Mouse (Mus musculus) naive thymus-derived CD4-positive, alpha-beta T cell, adult 2 months (primary cell): ENCODE measurements at regions not wholly inside any gene's neighbourhood (a gene's known extent, or its start where the extent isn't known, plus 50 kb on each side); places are given as distances from the start of the nearest gene placed in this dataset.
"Not testable (repeated sequence)": the region's sequence is repeated elsewhere in the genome, so short reads cannot be mapped to it uniquely, and the experiment has no call there.

Experiments
- DNase-seq: peaks from one replicate; pipeline ENCODE4 v3.0.0-alpha.2; 2011; ENCODE audit warnings: low read depth

DNA sequence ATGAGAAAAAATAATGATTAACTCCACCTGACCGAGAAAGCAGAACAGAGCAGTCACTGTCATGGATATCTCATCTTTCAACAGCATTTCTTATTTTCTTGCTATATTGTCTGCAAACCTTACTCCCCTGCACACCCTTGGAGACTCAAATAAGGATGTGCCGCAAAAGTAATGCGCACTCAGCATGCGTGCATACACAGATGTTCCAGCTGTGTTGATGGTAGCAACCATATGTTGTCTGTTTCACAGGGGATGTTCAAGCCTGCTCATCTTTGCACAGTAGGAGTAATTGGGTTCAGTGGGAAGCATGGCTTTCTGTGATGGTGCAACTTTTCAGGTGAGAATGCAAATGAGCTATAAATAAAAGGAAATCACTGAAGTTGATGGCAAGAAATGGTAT, 1182.9 kb upstream of the Manea start:
- no peak for DNase-seq

DNA sequence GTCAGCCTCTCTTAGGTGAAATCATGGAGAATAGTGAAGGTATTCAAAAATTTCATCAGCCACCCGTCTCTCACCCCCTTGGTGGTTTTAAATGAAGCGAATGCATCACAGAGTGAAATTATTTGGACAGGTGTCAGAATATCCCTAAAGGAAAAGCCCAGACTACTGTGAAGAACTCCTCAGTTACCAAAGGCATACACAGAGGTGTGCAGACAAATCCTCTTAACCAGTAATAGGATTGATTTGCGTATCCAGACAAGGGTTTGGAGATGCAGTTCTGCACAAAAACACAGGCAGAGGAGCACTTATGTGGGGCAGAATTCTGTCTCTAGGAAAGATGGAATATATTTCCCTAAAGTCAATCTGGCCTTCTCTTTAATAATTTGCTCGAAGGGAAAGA, 1173.6 kb upstream of the Manea start:
- no peak for DNase-seq

DNA sequence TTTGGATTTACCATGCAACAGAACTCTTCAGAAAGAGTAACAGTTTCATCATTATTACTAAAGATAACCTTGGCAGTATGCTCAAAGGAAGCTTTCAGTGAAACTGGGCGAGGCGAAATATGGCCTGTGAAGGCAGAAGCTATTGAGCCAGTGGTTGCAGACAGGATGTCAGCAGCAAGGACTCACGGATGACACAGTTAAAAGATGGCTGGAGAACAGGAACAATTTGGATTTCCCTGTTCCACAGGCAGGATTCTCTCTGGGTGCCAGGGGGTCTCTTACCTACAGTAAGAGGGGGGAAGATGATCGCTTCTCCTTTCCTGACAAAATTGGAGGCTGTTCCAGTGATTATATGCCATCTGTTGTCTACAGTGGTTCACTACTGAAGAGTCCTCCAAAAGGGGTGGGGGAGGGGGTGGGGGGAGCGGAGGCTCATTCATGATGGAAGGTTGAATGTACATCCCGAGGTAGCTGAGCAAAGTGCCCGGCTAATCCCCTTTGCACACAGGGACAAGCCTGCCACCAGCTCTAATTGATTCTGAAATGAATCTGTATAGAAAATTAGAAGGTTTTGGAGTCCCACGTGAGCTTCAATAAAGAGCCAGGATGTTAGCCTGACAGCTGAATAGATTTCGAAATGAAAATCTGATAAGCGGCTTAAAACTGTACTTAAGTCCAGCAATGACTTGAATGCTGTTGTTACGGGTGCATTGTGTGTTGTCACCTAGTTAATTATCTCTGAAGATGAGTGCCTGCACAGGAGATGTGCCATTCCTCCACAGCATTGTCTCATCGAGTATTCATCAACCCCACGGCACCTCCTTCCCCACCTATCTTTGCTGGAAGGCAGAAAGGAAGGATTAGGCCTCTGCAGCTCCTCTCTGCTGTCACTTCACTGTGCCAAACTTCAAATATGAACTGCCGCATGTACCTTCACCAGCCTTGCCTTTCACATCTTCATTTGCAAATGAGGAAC, 1158.4 kb upstream of the Manea start:
- no peak for DNase-seq

DNA sequence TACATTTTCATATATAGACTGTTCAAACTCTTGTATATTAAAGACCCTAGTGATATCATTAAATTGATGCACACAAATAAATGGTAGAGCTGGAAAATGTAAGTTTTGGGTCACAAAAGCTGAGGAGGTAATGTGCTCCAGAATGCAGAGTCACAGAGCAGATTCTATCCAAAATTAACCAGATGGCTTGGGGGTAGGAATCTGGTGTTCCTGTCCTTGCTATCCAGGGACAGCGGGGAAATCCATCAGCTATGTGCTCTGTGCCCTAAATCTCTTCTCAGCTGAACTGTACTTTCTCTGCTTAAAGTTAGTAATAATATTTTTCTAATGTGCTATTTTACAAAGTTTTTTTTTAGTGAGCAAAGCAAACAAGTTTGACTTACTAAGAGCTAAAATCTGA, 1151.2 kb upstream of the Manea start:
- DNase-seq = no peak

DNA sequence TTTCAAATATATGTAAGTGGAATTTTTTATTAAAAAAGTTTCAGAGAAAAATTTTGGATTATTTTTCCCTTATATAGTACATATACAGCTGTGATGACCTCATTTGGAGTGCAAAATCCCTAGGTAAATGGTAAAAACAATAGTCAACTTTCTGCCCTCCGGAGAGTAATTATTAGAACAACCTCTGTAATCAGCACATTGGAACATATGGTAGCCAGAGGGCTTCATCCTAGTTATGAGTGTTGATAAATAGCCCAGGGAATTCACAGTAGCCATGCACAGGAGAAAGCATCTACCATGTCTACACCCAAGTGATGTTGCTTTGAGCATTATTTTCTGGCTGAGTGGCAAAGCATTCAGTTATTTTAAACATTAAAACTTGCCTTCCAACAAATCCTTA, 1150.6 kb upstream of the Manea start:
- no peak for DNase-seq

DNA sequence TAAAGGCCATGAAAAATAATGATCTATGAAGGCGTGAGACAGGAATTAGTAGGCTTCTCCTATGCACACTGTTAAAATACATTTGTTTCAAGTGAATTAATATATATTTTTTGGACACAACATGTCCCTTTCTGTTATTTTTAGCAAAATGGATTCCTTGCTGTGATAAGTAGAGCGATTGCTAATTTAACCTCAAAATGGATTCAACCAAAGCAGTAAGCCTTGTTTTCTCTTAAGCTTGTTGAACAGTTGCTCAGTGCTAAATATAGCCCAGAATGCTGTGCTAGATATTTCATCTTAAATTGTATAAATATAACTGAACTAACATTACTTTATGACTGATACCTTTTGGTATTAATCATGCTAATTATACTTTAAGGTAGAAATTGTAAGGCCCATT, 1144.6 kb upstream of the Manea start:
- no peak for DNase-seq

DNA sequence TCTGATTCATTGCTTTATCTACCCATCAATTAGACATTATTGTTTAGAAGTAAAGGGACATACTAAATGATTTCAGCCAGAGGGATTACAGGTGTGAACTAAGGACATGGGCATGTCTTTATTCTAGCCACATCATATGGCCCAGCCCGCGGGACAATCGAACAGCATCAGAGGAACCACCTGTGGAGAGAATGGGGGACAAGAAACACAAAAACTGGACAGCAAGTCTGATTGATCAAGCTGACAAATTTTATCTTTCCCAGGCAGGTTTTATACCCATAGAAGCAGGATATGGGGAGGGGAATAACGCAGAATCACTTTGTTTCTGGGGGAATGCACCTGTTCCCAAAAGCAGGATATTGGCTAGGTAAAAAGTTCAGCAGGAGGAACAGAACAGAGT, 1103.2 kb upstream of the Manea start:
- DNase-seq = peak; percentile 5

DNA sequence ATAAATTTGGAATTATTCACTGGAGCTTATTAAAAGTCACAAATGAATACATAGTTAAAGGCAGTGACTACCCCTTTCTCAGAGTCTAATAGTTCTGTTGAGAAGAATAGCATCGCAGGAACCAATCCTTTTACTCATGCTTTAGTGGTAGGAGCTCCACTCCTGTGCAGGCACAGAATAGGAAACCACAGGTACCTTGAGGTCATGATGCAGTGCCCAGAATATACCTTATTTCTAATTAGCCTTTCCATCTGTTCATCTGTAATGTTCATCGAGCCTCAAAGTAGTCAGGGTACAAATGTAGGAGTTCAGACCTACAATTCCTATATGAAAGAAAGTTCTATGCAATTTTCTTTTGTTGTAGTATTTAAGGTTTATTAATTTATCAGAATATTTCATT, 1099.6 kb upstream of the Manea start:
- DNase-seq = no peak

DNA sequence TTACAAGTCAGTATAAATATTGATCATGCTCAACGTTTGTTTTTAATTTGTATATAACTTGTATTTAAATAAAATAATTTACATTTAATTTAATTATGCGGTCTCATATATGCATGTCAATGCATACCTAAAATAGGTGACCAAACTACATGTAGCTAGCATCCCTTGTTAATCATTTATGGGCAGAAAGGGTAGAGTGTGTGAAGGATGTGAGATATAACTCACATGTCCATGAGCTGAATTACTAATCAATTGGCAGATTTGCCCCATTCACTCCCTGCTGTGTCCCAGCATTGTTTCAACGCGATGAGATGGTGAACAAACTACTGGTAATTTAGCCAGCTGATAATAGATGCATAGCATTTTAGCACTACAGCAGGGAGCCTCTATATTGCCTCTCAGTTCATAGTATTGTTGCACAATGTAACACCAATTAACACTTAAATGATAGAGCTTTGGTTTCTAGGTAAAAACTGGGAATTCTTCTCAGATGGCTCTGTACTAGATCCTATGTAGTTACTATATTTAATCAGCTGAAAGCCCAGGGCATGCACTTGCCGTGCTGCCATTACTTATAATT, 1082.6 kb upstream of the Manea start:
- DNase-seq = no peak

DNA sequence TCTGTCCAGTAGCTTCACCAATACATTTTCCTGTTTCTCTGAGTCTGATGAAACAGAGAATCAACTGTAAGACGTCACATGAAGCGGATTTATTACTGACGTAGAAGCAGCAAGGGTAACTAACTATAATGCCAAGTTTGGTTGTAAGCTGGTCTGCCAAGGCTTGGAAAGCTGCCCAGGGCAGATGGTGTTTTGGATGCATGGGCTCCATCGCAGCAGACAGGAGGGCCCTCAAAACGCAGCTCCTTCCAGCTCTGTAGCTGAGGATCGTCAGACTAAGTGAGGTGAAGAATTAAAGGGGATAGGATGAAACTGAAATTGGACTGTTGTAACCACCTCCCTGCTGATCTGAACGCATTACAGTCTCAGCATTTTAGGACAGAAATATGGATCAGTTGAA, 1079.2 kb upstream of the Manea start:
- no peak for DNase-seq

DNA sequence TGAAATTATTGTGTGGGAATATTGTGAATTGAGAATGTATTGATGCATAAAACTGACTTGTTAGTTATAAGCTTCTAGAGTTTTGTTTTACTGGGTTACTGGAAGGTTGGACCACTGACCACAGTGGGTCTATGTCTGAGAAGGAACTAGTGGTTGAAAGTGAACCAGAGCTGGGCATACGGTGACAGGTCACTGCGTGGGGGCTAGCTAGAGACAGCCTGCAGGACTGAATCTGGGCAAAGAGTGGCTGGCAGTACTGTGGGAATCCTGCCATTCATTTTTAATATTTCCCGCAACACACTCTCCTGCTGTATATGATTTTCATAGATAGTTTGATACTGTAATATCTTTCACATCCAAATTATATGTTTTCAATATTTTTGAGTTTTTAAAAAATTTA, 1077.2 kb upstream of the Manea start:
- no peak for DNase-seq

DNA sequence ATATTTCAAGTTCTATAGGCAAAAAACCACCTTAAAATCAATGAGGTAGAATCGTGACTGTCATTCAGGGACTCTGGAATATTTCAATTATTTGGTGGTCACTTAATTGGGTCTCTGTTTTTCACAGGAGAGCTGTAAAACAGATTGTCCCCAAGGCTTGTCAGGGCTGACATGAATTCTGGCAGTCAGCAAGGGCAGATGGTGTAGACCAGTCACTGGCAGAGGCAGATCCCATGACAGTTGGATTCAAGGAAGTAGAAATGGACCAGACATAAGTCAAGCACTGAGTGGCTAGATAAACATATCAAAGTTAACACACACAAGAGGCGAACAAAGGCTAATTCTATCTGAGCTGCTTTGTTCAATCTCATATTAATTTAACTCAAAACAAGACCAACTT, 1071.8 kb upstream of the Manea start:
- no peak for DNase-seq

DNA sequence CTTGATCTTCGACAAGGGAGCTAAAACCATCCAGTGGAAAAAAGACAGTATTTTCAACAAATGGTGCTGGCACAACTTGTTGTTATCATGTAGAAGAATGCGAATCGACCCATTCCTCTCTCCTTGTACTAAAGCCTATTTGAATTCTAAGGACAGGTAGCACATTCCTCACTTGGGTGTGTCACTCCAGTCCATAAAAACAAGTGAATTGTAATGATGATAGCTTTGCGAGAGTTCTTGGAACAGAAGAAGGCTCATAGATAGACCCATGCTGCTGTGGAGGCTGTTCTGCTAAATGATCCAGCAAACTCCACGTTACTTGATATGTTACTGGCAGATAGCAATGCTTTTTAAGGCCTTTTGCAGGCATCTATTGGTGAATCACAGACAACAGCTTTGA, 1038.2 kb upstream of the Manea start:
- DNase-seq = not testable (repeated sequence)

DNA sequence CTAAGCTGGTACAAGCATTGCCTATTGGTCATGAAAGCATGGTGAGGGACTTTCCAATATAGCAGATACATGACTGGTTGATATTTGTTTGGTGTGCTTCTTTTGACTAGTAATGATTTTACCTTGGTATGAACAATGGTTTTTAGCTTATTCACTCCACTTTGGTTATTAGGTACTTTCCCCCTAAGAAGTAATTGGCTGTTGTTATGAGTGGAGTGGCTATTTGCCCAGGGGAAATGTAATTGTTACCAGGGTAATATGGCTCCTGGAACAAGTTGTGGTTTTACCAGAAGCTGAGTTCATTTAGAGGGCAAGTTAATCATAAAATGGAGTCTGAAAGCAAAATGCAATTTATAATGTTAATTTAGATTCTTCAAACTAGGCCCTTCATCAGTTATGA, 1000.2 kb upstream of the Manea start:
- DNase-seq = no peak

DNA sequence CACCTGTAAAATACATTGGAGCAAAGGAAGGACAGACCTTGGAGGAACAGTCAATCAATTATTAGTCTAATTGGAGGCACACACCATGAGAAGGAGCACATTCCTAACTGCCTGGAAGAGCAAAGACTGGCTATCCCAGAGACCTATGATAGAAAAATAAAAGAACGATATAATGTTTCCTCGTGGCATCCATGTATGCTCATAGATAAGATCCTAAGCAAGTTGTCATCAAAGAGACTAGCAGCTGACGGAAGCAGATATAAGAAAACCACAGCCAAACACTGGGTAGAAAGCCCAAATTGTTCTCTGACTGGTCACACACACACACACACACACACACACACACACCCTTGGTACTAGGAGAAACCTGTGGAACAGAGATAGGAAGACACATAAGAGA, 986.6 kb upstream of the Manea start:
- DNase-seq = no peak
